In genomic region chr11:116437541-116437940, GRCm38 (mm10) we compare ENCODE assay signal across 10 mouse cellular contexts. TPM values are rescaled to one million over a fixed set of nuclear protein-coding genes. Genes with fewer than 3 reads are reported as not detected.
DNase-seq lines count a peak whose midpoint lies in the region; ATAC-seq and TF ChIP-seq lines count a peak whose summit lies in the region.
"Had no signal": no experiment of that assay in that cellular context is flagged by ENCODE, and none has a peak within 500 bp of the region (broad histone marks: within the 10 kb centered on the region; RNA-seq: fewer than 3 reads in every experiment).

No protein-coding gene starts in this region.

- no peak for TF ChIP-seq RAD21 in CH12.LX (IDR thresholded peaks at IDR 0.05; ENCODE audit: low read depth, low read length)

- peak overlapping the region; percentile 59; the same call in 1 of the 2 replicates for H3K9ac ChIP-seq in heart, embryonic 12.5 days
- H3K9ac ChIP-seq in CH12.LX (ENCODE audit: insufficient read depth, low read depth): peak overlapping the region; percentile 95
- no peak overlapping the region for H3K9ac ChIP-seq in limb, embryonic 15.5 days

- no peak for DNase-seq in heart, adult 11 months
- no peak for DNase-seq in CH12.LX (ENCODE audit: extremely low read depth)
- no peak for DNase-seq in urinary bladder, adult 18-20 months (ENCODE audit: low spot score in 2 of 2)
- DNase-seq in frontal cortex, postnatal 25 days (ENCODE audit: low spot score in 2 of 2): no peak
- DNase-seq: lung, adult 2 months had no signal

- TF ChIP-seq EP300 in CH12.LX (IDR thresholded peaks at IDR 0.05; ENCODE audit: low read length): no peak

- peaks cover 49% of the 10 kb centered on the region for H3K4me1 ChIP-seq in heart, embryonic 12.5 days (replicated peaks)
- H3K4me1 ChIP-seq in CH12.LX (ENCODE audit: control insufficient read depth in 1 of 2, insufficient read depth in 2 of 2): peaks cover 37 to 67% of the 10 kb centered on the region in 2 experiments
- peaks cover 24% of the 10 kb centered on the region for H3K4me1 ChIP-seq in brown adipose tissue, adult 24 weeks (ENCODE audit: control insufficient read depth, insufficient read depth, insufficient read length, low read length)
- peaks cover 44% of the 10 kb centered on the region for H3K4me1 ChIP-seq in limb, embryonic 15.5 days

- ATAC-seq in heart, embryonic 12.5 days (ENCODE audit: insufficient number of reproducible peaks, low FRiP score): no peak
- ATAC-seq in limb, embryonic 15.5 days (ENCODE audit: insufficient number of reproducible peaks, low FRiP score, low TSS enrichment, low read depth): no peak
- ATAC-seq in erythroblast, adult 5-6 weeks (replicated peaks; ENCODE audit: low FRiP score, poor library complexity, severe bottlenecking): no peak

- no peak for TF ChIP-seq POLR2A in CH12.LX (IDR thresholded peaks at IDR 0.05; ENCODE audit: low read depth, low read length)

- peaks cover 37% of the 10 kb centered on the region for H3K79me2 ChIP-seq in CH12.LX (replicated peaks; ENCODE audit: control insufficient read depth, extremely low read depth, insufficient read depth, poor library complexity, severe bottlenecking)

- peak overlapping the region; percentile 79 for H3K27ac ChIP-seq in heart, embryonic 12.5 days (ENCODE audit: poor library complexity, severe bottlenecking)
- peak overlapping the region; percentile 79 for H3K27ac ChIP-seq in CH12.LX (ENCODE audit: insufficient read depth, low read depth)
- peak overlapping the region; percentile 79 for H3K27ac ChIP-seq in brown adipose tissue, adult 24 weeks (replicated peaks; ENCODE audit: low read depth, low read length)
- 0 out of 2 replicates have a peak overlapping the region, but pooled peaks have one; percentile 24 for H3K27ac ChIP-seq in limb, embryonic 15.5 days

- TF ChIP-seq CTCF in CH12.LX (conservative IDR thresholded peaks at IDR 0.05 in 1 of 2, IDR thresholded peaks at IDR 0.05 in 1 of 2; ENCODE audit: low read depth in 2 of 2, low read length in 2 of 2): no peak

- dilution Hi-C loops in CH12.LX (cut with MboI; ENCODE audit: extremely low pct_ligation_motif_present, extremely low pct_unique_long_range_greater_than_20kb, low sequenced_read_pairs): no loop called here

- peak overlapping the region; percentile 90 for H3K4me2 ChIP-seq in heart, embryonic 12.5 days
- peak overlapping the region; percentile 78 for H3K4me2 ChIP-seq in CH12.LX (ENCODE audit: insufficient read depth, low read depth, poor library complexity, severe bottlenecking)
- no peak overlapping the region for H3K4me2 ChIP-seq in limb, embryonic 15.5 days

- no peaks in the 10 kb centered on the region for H3K27me3 ChIP-seq in heart, embryonic 12.5 days (replicated peaks)
- H3K27me3 ChIP-seq in CH12.LX (replicated peaks): no peaks in the 10 kb centered on the region
- no peaks in the 10 kb centered on the region for H3K27me3 ChIP-seq in limb, embryonic 15.5 days

- in situ Hi-C loops in CH12.LX (cut with MboI; ENCODE audit: low pct_ligation_motif_present, low pct_unique_long_range_greater_than_20kb, low sequenced_read_pairs): no loop called here

- H3K36me3 ChIP-seq in heart, embryonic 12.5 days: peaks cover 35% of the 10 kb centered on the region
- peaks cover 22 to 48% of the 10 kb centered on the region in 2 experiments for H3K36me3 ChIP-seq in CH12.LX (replicated peaks in 1 of 2; ENCODE audit: control insufficient read depth in 1 of 2, insufficient read depth in 1 of 2, low read length in 1 of 2)
- H3K36me3 ChIP-seq in limb, embryonic 15.5 days: peaks cover 34% of the 10 kb centered on the region

- H3K9me3 ChIP-seq in heart, embryonic 12.5 days (replicated peaks): no peaks in the 10 kb centered on the region
- no peaks in the 10 kb centered on the region for H3K9me3 ChIP-seq in CH12.LX (replicated peaks; ENCODE audit: low read length)
- H3K9me3 ChIP-seq in limb, embryonic 15.5 days: no peaks in the 10 kb centered on the region

- WGBS in heart, embryonic 12.5 days: 73% methylated on average over 11 of the region's 11 CpGs
- 81% methylated on average over 11 of the region's 11 CpGs for WGBS in limb, embryonic 15.5 days

- no peak overlapping the region; the same call in 1 of the 2 replicates for H3K4me3 ChIP-seq in heart, embryonic 12.5 days
- H3K4me3 ChIP-seq in CH12.LX (replicated peaks in 1 of 3; ENCODE audit: low read depth in 2 of 3, low read length in 2 of 3, poor library complexity in 1 of 3): peak overlapping the region; percentile 67 to 83 (median 74)
- no peak overlapping the region for H3K4me3 ChIP-seq in brown adipose tissue, adult 24 weeks (ENCODE audit: insufficient read depth, low read depth, low read length)
- no peak overlapping the region for H3K4me3 ChIP-seq in limb, embryonic 15.5 days

TF ChIP-seq in CH12.LX, 34 proteins besides CTCF, POLR2A, EP300 and RAD21:
- TF ChIP-seq RCOR1 (conservative IDR thresholded peaks at IDR 0.05; ENCODE audit: low read depth, low read length) (peak; percentile 16; the same call in 1 of the 2 replicates), MEF2A (IDR thresholded peaks at IDR 0.05; ENCODE audit: borderline replicate concordance, low read depth, low read length) (no peak)

RNA-seq across cellular contexts. Expression of gene Ubald2, which starts 3.6 kb away (rescaled TPM):
- 33.7 and 34.2 TPM in 2 replicates for polyA plus RNA-seq in heart, embryonic 12.5 days (2016; fragmentation: Nextera tagmentation; extraction: Ambion mirVana)
- 321 and 436 TPM in 2 replicates for total RNA-seq in CH12.LX (2012; rRNA removed)
- 291 and 336 TPM in 2 replicates for total RNA-seq in CH12.LX (2014; rRNA removed)
- 222 and 228 TPM in 2 replicates for polyA plus RNA-seq in CH12.LX (2012; ENCODE audit: insufficient read length, low read depth)
- 29.8 and 38.4 TPM in 2 replicates for polyA plus RNA-seq in brown adipose tissue, adult 24 weeks (2012; ENCODE audit: insufficient read depth, insufficient read length, missing spikeins)
- polyA plus RNA-seq in limb, embryonic 15.5 days (2015; fragmentation: Nextera tagmentation; extraction: Ambion mirVana): 25.9 and 26.6 TPM in 2 replicates
- total RNA-seq in erythroblast, adult 5-6 weeks (2015; ENCODE audit: low replicate concordance): 46.6 and 59.0 TPM in 2 replicates
- 27.0 and 41.7 TPM in 2 replicates for total RNA-seq in erythroblast, adult 5-6 weeks (2017; ENCODE audit: low replicate concordance)

RNA-seq across cellular contexts. Expression of gene Rnf157, which starts 24.7 kb away (rescaled TPM):
- 11.0 and 12.3 TPM in 2 replicates for polyA plus RNA-seq in heart, embryonic 12.5 days (2016; fragmentation: Nextera tagmentation; extraction: Ambion mirVana)
- total RNA-seq in CH12.LX (2012; rRNA removed): 17.2 and 39.3 TPM in 2 replicates
- 7.2 and 8.7 TPM in 2 replicates for total RNA-seq in CH12.LX (2014; rRNA removed)
- 8.7 and 10.9 TPM in 2 replicates for polyA plus RNA-seq in CH12.LX (2012; ENCODE audit: insufficient read length, low read depth)
- 0.67 TPM in 1 of 2 replicates, not detected in the other for polyA plus RNA-seq in brown adipose tissue, adult 24 weeks (2012; ENCODE audit: insufficient read depth, insufficient read length, missing spikeins)
- 9.9 and 12.3 TPM in 2 replicates for polyA plus RNA-seq in limb, embryonic 15.5 days (2015; fragmentation: Nextera tagmentation; extraction: Ambion mirVana)
- 0.63 and 1.7 TPM in 2 replicates for total RNA-seq in erythroblast, adult 5-6 weeks (2015; ENCODE audit: low replicate concordance)
- 2.0 and 2.1 TPM in 2 replicates for total RNA-seq in erythroblast, adult 5-6 weeks (2017; ENCODE audit: low replicate concordance)

RNA-seq across cellular contexts. Expression of gene Qrich2, which starts 28.5 kb away (rescaled TPM):
- polyA plus RNA-seq in heart, embryonic 12.5 days (2016; fragmentation: Nextera tagmentation; extraction: Ambion mirVana): not detected in 2 replicates
- 0.13 and 0.38 TPM in 2 replicates for total RNA-seq in CH12.LX (2012; rRNA removed)
- total RNA-seq in CH12.LX (2014; rRNA removed): 0.23 and 0.32 TPM in 2 replicates
- 0.29 and 0.37 TPM in 2 replicates for polyA plus RNA-seq in CH12.LX (2012; ENCODE audit: insufficient read length, low read depth)
- polyA plus RNA-seq in brown adipose tissue, adult 24 weeks (2012; ENCODE audit: insufficient read depth, insufficient read length, missing spikeins): not detected in 2 replicates
- polyA plus RNA-seq in limb, embryonic 15.5 days (2015; fragmentation: Nextera tagmentation; extraction: Ambion mirVana): 0.09 and 0.15 TPM in 2 replicates
- not detected in 2 replicates for total RNA-seq in erythroblast, adult 5-6 weeks (2015; ENCODE audit: low replicate concordance)
- 0.17 TPM in 1 of 2 replicates, not detected in the other for total RNA-seq in erythroblast, adult 5-6 weeks (2017; ENCODE audit: low replicate concordance)
- total RNA-seq: adrenal gland, postnatal 25 days had no signal

RNA-seq across cellular contexts. Expression of gene Prpsap1, which starts 56.5 kb away (rescaled TPM):
- polyA plus RNA-seq in heart, embryonic 12.5 days (2016; fragmentation: Nextera tagmentation; extraction: Ambion mirVana): 94.8 and 96.8 TPM in 2 replicates
- total RNA-seq in CH12.LX (2012; rRNA removed): 114 and 118 TPM in 2 replicates
- 79.8 and 93.5 TPM in 2 replicates for total RNA-seq in CH12.LX (2014; rRNA removed)
- polyA plus RNA-seq in CH12.LX (2012; ENCODE audit: insufficient read length, low read depth): 112 and 114 TPM in 2 replicates
- polyA plus RNA-seq in brown adipose tissue, adult 24 weeks (2012; ENCODE audit: insufficient read depth, insufficient read length, missing spikeins): 19.2 and 19.3 TPM in 2 replicates
- polyA plus RNA-seq in limb, embryonic 15.5 days (2015; fragmentation: Nextera tagmentation; extraction: Ambion mirVana): 134 and 138 TPM in 2 replicates
- total RNA-seq in erythroblast, adult 5-6 weeks (2015; ENCODE audit: low replicate concordance): 9.8 and 11.1 TPM in 2 replicates
- 9.2 and 14.1 TPM in 2 replicates for total RNA-seq in erythroblast, adult 5-6 weeks (2017; ENCODE audit: low replicate concordance)

Comparison
In these comparisons a context has a peak if more than half of its experiments do, and no peak if none do; other contexts are left out.
1. H3K27ac ChIP-seq: peak in every context shown above with its lines; median percentile 79 in heart, embryonic 12.5 days; 79 in CH12.LX; 79 in brown adipose tissue, adult 24 weeks; 24 in limb, embryonic 15.5 days.
2. H3K4me3 ChIP-seq: peak in CH12.LX (3 of 3); none in heart, embryonic 12.5 days (single experiment), brown adipose tissue, adult 24 weeks (single experiment) and limb, embryonic 15.5 days (single experiment).